Mouse (Mus musculus) CH12.LX (cell line): ENCODE results near the gene Nkapd1.

Source experiments
- CTCF ChIP-seq, 2 experiments: IDR thresholded peaks in 1 of 2; conservative IDR thresholded peaks in 1 of 2; 2 replicates each; pipeline ENCODE4 v1.5.1; 2011 to 2012; ENCODE audit warnings: low read depth in 2 of 2, low read length in 2 of 2, improper control_type of control experiment in 1 of 2, inconsistent platforms in 1 of 2, mild to moderate bottlenecking in 1 of 2, moderate library complexity in 1 of 2
- E2F4 ChIP-seq: IDR thresholded peaks from 2 replicates; pipeline ENCODE4 v1.6.1; 2011; ENCODE audit warnings: low read depth, low read length, improper control_type of control experiment; ENCODE audit not compliant: insufficient replicate concordance
- EP300 ChIP-seq: IDR thresholded peaks from 2 replicates; pipeline ENCODE4 v1.6.1; 2011; ENCODE audit warnings: low read length, improper control_type of control experiment
- ETS1 ChIP-seq: conservative IDR thresholded peaks from 2 replicates; pipeline ENCODE4 v1.6.1; 2012; ENCODE audit warnings: low read depth, mild to moderate bottlenecking, inconsistent platforms, low read length, improper control_type of control experiment, moderate library complexity
- MAFK ChIP-seq: IDR thresholded peaks from 2 replicates; pipeline ENCODE4 v1.6.1; 2011; ENCODE audit warnings: low read length, improper control_type of control experiment; ENCODE audit not compliant: insufficient replicate concordance
- NELFE ChIP-seq: IDR thresholded peaks from 2 replicates; pipeline ENCODE4 v1.6.1; 2011; ENCODE audit warnings: low read depth, low read length, improper control_type of control experiment
- POLR2A ChIP-seq: IDR thresholded peaks from 2 replicates; pipeline ENCODE4 v1.6.1; 2011; ENCODE audit warnings: low read depth, mild to moderate bottlenecking, improper control_type of control experiment, low read length
- USF2 ChIP-seq: conservative IDR thresholded peaks from 2 replicates; pipeline ENCODE4 v1.6.1; 2011; ENCODE audit warnings: low read depth, low read length, improper control_type of control experiment

DNA sequence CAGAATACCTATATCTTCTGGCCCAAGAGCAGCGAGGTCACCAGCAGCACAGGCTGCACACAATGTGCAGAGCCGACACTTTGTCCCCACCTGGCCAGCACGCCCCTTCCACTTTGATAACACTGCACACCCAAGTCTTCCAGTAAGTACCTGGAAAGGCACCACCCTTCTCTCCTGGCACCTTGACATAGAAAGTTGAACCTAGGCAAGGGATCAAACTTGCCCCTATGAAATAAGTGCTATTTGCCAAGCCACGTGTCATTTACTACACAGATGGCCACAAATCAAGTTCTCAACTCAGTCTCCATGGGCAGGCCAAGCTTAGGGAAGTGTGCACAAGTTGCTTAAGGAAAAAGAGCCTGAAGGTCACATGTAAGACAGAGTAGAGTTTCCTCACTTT lies 30.3 kb downstream of the Nkapd1 start:
- TF ChIP-seq ETS1: no peak
- TF ChIP-seq POLR2A: no peak
- TF ChIP-seq MAFK: no peak
- no peak for TF ChIP-seq CTCF (conservative IDR thresholded peaks at IDR 0.05 in 1 of 2, IDR thresholded peaks at IDR 0.05 in 1 of 2; ENCODE audit: low read depth in 2 of 2, low read length in 2 of 2)
- TF ChIP-seq EP300: no peak
- TF ChIP-seq E2F4: no peak
- no peak for TF ChIP-seq NELFE
- no peak for TF ChIP-seq USF2
